Mouse (Mus musculus) layer of hippocampus, postnatal 25 days (tissue): ENCODE measurements around the gene Sh3pxd2b. TPM values are rescaled to one million over a fixed set of nuclear protein-coding genes. Genes with fewer than 3 reads are reported as not detected.

Experiments
- DNase-seq, 2 experiments: peaks; one replicate each; pipeline ENCODE4 v3.0.0; 2022; ENCODE audit warnings: mixed read lengths in 2 of 2, low spot score in 1 of 2; ENCODE audit errors: extremely low spot score in 1 of 2
- total RNA-seq, 2 experiments: library from RNA; stranded (reverse); gene quantifications; 2 replicates each; pipeline ENCODE4 v1.2.3; 2021

Gene Sh3pxd2b
- total RNA-seq, 2 experiments from 2014 or later, result 9.8 to 10.9 TPM

- no peak for DNase-seq
Observed at GRCm38 (mm10) chr11:32420001-32420400, 72.4 kb downstream of the Sh3pxd2b start.

- DNase-seq, result no peak
Observed at GRCm38 (mm10) chr11:32423311-32423710, 75.7 kb downstream of the Sh3pxd2b start.

- no peak for DNase-seq
Observed at GRCm38 (mm10) chr11:32424600-32424999, 77.0 kb downstream of the Sh3pxd2b start.

GRCm38 (mm10) chr11:32425043-32425658 is 77.5 kb downstream of the Sh3pxd2b start:
- no peak for DNase-seq

DNA sequence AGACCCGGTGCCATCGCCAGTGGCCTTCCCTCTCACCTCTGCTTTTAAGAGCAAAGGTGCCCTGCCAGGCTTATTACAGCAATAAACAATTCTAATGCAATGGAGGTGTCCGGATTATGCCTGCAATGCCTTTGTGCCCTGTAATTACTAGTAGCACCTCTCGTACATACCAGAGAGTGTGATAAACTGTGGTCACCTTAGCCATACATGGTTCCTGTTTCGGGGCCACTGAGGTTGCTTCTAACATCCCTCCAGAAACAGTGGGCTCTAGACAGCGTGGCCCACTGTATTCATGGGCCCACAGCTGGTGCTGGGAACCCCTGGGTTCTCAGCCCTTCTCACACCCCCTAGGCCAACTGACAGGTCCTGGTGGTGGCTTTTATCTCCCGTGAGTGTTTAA is 79.9 kb downstream of the Sh3pxd2b start:
- no peak for DNase-seq

DNA sequence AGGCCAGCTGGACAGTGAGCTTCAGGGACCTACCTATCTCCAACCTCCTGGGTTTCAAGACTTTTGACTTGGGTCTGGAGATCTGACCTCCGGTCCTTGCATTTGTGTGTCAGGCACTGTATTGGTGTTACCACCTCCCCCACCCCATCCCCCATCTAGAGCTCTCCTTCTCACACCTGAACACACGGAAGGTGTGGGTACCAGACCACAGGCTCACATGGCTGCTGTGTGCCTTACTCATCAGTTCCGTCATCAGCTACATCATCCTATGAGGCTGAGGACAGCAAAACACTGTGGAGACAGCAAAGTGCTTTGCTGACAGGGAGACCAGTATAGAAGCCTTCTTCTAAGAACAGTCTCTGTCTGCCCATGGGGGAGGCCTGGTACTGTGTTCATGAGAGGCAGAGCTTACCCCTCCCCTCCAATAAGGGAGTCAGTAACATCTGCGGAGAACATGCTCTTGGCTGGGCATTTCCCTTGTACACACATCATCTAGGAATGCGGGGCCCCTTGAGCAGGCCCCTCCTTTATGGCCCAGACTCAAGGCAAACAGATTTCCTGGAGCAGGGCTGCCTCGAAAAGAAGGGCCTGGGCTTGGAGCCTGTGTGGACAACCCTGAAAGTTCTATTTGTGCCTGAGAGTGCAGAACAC is 87.9 kb downstream of the Sh3pxd2b start:
- DNase-seq, result no peak

DNA sequence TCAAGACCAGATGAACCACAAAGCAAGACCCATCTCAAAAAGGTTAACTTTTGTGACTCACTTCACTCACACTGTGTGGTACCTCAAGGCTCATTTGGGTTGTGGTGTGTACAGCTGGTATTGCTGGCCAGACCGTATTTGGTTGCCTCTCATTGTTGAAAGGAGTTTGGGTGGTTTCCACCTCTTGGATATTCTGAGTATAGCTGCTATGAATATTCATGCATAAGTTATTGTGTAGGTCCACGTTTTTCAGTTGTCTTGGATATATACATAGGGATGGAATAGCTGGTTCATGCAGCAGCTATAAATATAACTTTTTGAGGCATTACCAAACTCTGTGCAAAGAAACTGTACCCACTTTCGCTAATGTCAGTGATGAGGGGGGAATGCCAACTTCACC is 95.0 kb downstream of the Sh3pxd2b start:
- no peak for DNase-seq

GRCm38 (mm10) chr11:32444266-32444665 is 96.6 kb downstream of the Sh3pxd2b start:
- DNase-seq, result no peak

DNA sequence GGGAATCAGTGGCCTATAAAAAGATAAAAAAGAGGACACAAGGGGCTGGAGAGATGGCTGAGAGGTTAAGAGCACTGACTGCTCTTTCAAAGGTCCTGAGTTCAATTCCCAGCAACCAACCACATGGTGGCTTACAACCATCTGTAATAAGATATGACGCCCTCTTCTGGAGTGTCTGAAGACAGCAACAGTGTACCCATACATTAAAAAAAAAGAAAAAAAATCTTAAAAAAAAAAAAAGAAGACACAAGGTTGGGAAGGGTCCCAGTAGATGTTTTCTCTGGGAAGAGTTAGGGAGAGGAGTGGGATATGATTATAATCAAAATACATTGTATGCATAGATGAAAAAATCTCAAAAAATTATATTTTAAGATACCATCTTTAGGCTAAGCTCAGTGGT is 97.5 kb downstream of the Sh3pxd2b start:
- no peak for DNase-seq

- DNase-seq, result no peak
Observed at GRCm38 (mm10) chr11:32445637-32446226, 98.1 kb downstream of the Sh3pxd2b start.

DNA sequence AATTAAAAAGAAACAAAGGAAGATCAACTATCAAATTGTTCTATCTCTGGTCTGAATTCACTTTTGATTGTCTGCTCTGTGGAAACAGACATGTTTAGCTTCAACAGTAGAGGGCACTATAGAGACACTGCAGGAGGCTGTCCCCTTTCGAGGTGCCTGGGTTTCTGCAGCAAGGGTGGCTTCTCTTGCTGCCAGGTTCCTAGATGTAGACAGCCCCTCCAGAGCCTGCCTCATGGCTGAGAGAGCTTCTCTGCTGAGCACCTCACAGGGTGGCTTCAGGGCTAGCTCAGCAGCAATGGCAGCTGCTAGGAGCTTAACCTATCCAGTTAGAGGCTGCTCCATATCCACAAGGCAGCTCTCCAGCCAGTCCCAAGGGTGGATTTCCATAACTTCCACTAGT is 102.6 kb downstream of the Sh3pxd2b start:
- peak in 1 of 2 experiments; percentile 27 for DNase-seq

DNA sequence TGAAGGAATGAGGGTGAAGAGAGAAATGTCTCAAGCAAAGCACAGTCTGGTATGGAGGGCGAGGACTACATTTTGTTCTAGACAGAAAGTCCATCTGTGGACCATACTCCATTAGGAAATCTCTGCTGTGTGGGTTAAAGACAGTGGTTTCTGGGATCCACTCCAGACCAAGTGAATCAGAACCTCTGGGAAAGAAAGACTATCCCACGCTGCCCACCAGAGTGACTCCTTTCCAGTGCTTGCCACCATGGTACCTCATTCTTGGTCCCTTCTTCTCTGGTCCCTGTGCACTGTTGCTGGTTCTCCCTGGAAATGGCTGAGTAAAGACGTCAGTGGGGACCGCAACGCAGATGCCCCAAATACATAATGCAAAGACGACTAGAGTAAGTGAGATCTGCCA is 103.7 kb downstream of the Sh3pxd2b start:
- no peak for DNase-seq

GRCm38 (mm10) chr11:32452745-32453144 is 105.1 kb downstream of the Sh3pxd2b start:
- no peak for DNase-seq

DNA sequence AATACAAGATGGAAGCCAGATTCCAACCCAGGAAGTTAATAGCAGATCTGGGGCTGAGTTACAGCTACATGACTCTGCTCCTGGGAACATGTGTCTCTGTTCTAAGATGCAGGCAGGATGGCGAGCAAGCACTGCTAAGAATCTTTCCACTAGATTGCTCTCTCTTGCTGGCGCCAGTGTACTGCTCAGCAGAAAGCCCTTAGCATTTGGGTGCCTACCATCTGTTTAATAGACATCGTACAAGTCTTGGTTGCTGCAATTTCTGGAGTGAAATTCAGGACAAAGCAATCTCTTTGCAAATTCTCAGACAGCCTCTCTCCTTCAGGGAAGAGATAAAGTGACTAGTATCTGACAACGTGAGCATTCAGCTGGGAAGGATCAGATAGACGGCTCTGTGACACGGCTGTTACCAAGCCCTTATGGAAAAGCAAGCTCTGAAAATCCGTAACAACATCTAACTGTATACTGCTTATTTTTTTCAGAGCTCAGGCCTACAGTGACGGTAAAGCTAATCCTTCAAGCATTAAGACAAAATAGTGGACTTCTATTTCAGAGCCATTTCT is 105.8 kb downstream of the Sh3pxd2b start:
- DNase-seq, result no peak

DNA sequence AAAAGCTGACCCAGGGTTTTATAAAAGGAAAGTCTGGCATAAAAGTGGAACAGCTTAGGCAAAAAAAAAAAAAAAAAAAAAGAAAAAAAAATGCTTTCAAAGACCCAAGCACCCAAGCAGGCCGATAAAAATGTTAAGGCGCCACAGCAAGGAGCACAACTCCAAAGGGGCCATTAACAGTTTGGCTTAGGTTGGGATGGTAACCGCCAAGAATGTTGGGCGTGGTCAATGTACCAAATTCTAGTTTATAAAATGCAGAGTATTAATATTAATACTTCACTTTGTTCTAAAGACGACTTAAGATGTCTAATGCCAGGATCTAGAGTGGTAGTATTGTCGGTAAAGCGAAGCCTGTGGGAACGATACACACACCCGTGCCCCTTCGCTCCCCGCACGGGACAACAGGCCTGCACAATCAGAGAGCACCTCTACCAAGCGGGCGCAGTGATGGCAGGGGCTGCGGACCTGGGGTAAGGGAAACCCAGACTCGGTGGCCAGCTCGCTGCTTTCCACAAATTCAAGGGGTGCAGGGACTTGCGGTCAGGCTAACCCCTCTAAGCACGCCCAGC is 106.7 kb downstream of the Sh3pxd2b start:
- no peak for DNase-seq

- peak; percentile 94 to 98 for DNase-seq
Observed at GRCm38 (mm10) chr11:32454800-32455506, 107.3 kb downstream of the Sh3pxd2b start, which contains the start of gene Ubtd2. TSS of gene Ubtd2 (plus strand) at chr11:32455370.

- DNase-seq, result no peak
Observed at GRCm38 (mm10) chr11:32455507-32456141, 108.0 kb downstream of the Sh3pxd2b start.

GRCm38 (mm10) chr11:32456356-32456755 is 108.7 kb downstream of the Sh3pxd2b start:
- DNase-seq, result no peak

GRCm38 (mm10) chr11:32464282-32464681 is 116.7 kb downstream of the Sh3pxd2b start:
- no peak for DNase-seq

- no peak for DNase-seq
Observed at GRCm38 (mm10) chr11:32471925-32472324, 124.3 kb downstream of the Sh3pxd2b start.
